Mouse (Mus musculus) stomach, postnatal 0 days (tissue): ENCODE measurements around the gene Rtn1. TPM values are rescaled to one million over a fixed set of nuclear protein-coding genes. Genes with fewer than 3 reads are reported as not detected.

Source experiments
- ATAC-seq: fragments of 200-750 bp; cut with Nextera tagmentation; 2 replicates; pipeline ENCODE4 v1.8.0; 2017; ENCODE audit not compliant: low FRiP score, low TSS enrichment
- DNase-seq: peaks from one replicate; pipeline ENCODE4 v3.0.0-alpha.2; 2016; ENCODE audit warnings: low spot score
- H3K27ac ChIP-seq: fragments of 300-500 bp; sonication (generic); replicated peaks from 2 replicates; pipeline ENCODE4 v1.5.1; 2014; ENCODE audit warnings: mild to moderate bottlenecking, control low read depth
- H3K27me3 ChIP-seq: fragments of 300-500 bp; sonication (generic); 2 replicates; pipeline ENCODE4 v1.6.1; 2014; ENCODE audit warnings: low read length; ENCODE audit not compliant: control insufficient read depth, insufficient read depth
- H3K36me3 ChIP-seq: fragments of 300-500 bp; sonication (generic); 2 replicates; pipeline ENCODE4 v1.6.1; 2014; ENCODE audit warnings: low read length, mixed read lengths; ENCODE audit not compliant: control insufficient read depth, insufficient read depth
- H3K4me1 ChIP-seq: fragments of 300-500 bp; sonication (generic); replicated peaks from 2 replicates; pipeline ENCODE4 v1.6.1; 2014; ENCODE audit warnings: antibody characterized with exemption; ENCODE audit not compliant: control insufficient read depth, insufficient read depth
- H3K4me2 ChIP-seq: fragments of 300-500 bp; sonication (generic); replicated peaks from 2 replicates; pipeline ENCODE4 v1.6.1; 2014; ENCODE audit warnings: low read depth, mild to moderate bottlenecking, control low read depth, moderate library complexity
- H3K4me3 ChIP-seq: fragments of 300-500 bp; sonication (generic); 2 replicates; pipeline ENCODE4 v1.5.1; 2014; ENCODE audit warnings: low read depth, low read length, control low read depth
- H3K9ac ChIP-seq: fragments of 300-500 bp; sonication (generic); 2 replicates; pipeline ENCODE4 v1.6.1; 2014; ENCODE audit warnings: mild to moderate bottlenecking, low read length, control low read depth, mixed read lengths
- H3K9me3 ChIP-seq: fragments of 300-500 bp; sonication (generic); 2 replicates; pipeline ENCODE4 v1.6.1; 2016; ENCODE audit warnings: low read length; ENCODE audit not compliant: control insufficient read depth
- CTCF ChIP-seq: IDR thresholded peaks from 2 replicates; pipeline ENCODE4 v1.5.1; 2016; ENCODE audit warnings: antibody characterized with exemption, low read depth, mild to moderate bottlenecking, moderate library complexity
- EP300 ChIP-seq: optimal IDR thresholded peaks from 2 replicates; pipeline ENCODE3; 2016; ENCODE audit warnings: antibody characterized with exemption
- WGBS: fragments of 180-500 bp; shearing (Covaris S2); extraction: QIAGEN DNeasy Blood & Tissue Kit; methylation state at CpG from one replicate; pipeline ENCODE4 v1.1.7; 2014; 5-methylcytosine and 5-hydroxymethylcytosine counted together
- polyA plus RNA-seq: library from polyadenylated mRNA; unstranded; fragments of >200 nt; fragmentation: Nextera tagmentation; extraction: Ambion mirVana; gene quantifications from 2 replicates; pipeline ENCODE4 v1.2.1, GENCODE M21; 2015

The Rtn1 gene
- polyA plus RNA-seq, 1 experiment from 2014 or later, result 47.1 TPM

DNA sequence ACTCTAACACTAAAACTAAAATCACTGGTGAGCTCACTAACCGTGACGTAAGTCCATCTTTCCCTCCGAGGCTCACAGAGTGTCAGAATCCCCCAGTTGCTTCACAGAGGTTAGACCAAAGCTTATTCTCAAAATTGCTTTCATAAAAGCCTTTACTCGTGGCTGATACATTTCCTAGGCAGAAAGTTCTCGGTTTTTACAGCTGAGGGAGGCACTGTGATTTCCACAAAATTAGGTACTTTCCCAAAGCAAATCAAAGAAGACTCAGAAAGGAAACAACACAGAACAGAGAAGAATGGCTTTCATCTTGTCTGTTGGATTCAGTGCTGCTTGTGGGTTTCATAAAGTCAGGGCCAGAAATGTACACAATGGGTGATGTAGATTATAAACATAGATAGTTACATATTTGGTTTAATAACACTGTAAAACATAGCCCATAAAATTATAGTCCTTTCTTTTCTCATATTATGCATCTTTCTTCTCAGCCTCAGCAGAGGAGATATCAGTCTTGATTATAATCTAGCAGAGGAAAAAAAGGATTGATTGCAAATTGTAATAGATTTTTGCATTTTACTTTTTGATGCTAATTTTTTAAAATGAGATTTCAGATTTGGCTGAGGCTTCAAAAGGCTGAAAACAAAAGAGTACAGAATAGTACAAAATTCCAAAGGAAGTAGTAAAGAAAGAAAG is 47.8 kb downstream of the Rtn1 start:
- DNase-seq, result no peak
- no peak overlapping the region for H3K4me3 ChIP-seq
- no peak overlapping the region for H3K4me2 ChIP-seq
- H3K27ac ChIP-seq, result no peak overlapping the region
- no peaks in the 10 kb centered on the region for H3K9me3 ChIP-seq
- H3K27me3 ChIP-seq, result no peaks in the 10 kb centered on the region
- no peak for TF ChIP-seq EP300
- TF ChIP-seq CTCF, result no peak
- 64% methylated on average over 5 of the region's 5 CpGs for WGBS
- H3K9ac ChIP-seq, result no peak overlapping the region
- no peaks in the 10 kb centered on the region for H3K4me1 ChIP-seq
- no peaks in the 10 kb centered on the region for H3K36me3 ChIP-seq
- ATAC-seq, result no peak

DNA sequence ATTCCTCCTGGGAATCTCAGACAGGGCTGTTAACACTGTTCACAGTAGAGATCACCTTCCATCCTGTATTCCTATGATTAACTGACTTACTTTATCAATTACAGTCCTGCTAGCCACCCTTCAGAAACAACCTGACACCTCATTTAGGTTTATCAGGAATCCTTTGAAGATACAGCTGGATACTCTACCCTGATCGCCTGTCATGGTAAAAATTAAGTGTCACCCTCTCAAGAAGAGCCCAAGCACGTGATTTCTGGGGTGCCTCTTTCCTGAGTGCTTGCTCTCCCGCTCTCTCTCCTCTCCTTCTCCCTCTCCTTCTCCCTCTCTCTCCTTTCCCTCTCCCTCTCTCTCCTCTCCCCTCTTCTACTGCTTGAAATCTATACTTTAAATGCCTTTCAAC is 49.0 kb downstream of the Rtn1 start:
- no peaks in the 10 kb centered on the region for H3K36me3 ChIP-seq
- WGBS, result 35% methylated on average over 3 of the region's 3 CpGs
- no peak for TF ChIP-seq EP300
- TF ChIP-seq CTCF, result no peak
- H3K27ac ChIP-seq, result no peak overlapping the region
- H3K27me3 ChIP-seq, result no peaks in the 10 kb centered on the region
- DNase-seq, result no peak
- no peaks in the 10 kb centered on the region for H3K9me3 ChIP-seq
- no peak for ATAC-seq
- no peaks in the 10 kb centered on the region for H3K4me1 ChIP-seq
- H3K4me2 ChIP-seq, result no peak overlapping the region
- H3K4me3 ChIP-seq, result no peak overlapping the region
- no peak overlapping the region for H3K9ac ChIP-seq

DNA sequence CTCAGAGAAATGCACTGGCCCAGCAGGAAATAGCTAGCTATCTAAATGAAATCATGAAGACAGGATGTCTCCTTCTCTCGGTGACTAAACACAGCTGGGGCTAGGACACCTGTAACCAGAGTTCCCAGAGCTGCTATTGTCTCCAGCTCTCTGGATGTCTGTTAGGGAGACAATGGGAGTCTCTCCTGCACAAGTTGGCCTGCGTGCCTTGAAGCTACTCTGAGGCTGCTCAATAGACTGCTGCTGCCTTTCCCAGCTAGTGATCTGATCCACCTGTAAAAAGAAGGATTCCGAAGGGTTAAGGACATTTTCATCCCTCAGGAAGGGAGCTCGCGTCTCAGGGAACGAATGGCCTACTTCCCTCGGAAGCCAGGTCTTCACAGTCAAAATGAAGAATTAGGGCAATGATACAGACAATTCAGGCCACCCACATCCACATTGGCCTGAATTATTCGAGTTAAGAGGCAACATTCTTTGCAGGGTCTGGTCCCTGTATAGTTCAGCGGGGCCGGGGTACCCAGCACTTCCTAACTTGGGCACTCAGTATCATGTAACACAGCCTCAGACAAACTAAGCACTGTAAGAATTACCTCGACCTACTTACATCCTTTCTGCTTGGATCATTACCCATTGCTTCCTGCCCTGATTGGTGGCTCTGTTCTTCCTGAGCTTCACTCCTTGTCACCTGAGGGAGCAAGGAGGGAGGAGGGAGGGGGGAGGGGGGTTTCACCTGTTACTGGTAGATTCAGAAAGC is 51.0 kb downstream of the Rtn1 start:
- no peaks in the 10 kb centered on the region for H3K36me3 ChIP-seq
- no peak for TF ChIP-seq CTCF
- TF ChIP-seq EP300, result no peak
- DNase-seq, result no peak
- H3K9ac ChIP-seq, result no peak overlapping the region
- H3K4me1 ChIP-seq, result no peaks in the 10 kb centered on the region
- ATAC-seq, result no peak
- no peak overlapping the region for H3K4me2 ChIP-seq
- no peaks in the 10 kb centered on the region for H3K9me3 ChIP-seq
- 40% methylated on average over 11 of the region's 11 CpGs for WGBS
- H3K27me3 ChIP-seq, result no peaks in the 10 kb centered on the region
- no peak overlapping the region for H3K4me3 ChIP-seq
- no peak overlapping the region for H3K27ac ChIP-seq

DNA sequence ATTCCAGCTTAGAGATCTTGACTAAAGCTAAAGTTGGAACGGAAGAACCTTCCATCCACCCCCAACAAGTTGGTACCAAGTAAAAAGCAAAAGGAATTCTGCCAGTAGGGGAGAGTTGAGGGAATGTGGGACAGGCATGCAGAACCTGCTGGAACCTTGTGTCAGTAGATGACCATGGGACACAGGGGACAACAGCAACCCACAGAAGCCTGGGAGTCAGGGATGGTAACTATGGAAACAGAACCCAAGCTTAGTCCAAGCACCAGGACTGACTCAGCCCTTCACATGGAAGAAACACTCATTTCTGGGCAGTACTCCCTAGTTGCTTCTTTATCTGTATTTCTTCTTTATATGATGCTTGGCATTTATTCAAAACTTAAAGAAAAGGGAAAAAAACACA is 54.6 kb downstream of the Rtn1 start:
- H3K4me2 ChIP-seq, result no peak overlapping the region
- ATAC-seq (no peak), DNase-seq (no peak)
- no peaks in the 10 kb centered on the region for H3K36me3 ChIP-seq
- no peak for TF ChIP-seq EP300
- no peak for TF ChIP-seq CTCF
- 97% methylated on average over 1 of the region's 1 CpGs for WGBS
- no peaks in the 10 kb centered on the region for H3K9me3 ChIP-seq
- H3K4me3 ChIP-seq, result no peak overlapping the region
- H3K9ac ChIP-seq, result no peak overlapping the region
- H3K27ac ChIP-seq, result no peak overlapping the region
- H3K4me1 ChIP-seq, result no peaks in the 10 kb centered on the region
- no peaks in the 10 kb centered on the region for H3K27me3 ChIP-seq

DNA sequence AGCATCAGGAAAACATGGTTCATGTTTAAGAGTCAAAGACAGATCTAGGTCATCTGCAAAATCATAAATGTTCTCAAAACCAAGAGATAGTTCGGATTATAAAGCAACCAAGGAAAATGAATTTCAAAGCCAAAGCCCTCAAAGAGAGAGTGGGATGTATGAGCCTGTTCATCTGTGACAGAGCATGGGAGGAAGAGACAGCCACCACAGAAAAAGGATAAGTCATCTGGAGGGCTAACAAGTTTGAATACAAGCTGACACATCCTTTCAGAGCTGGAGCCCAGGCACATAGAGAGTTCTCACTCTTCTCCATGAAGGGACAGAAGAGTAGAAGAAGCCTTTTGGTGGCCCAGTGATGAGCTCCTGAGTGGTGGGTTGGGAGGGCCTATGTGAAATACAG is 55.3 kb downstream of the Rtn1 start:
- Histone ChIP-seq H3K9ac (no peak overlapping the region), H3K4me1 (no peaks in the 10 kb centered on the region), H3K27ac (no peak overlapping the region), H3K27me3 (no peaks in the 10 kb centered on the region), H3K4me2 (no peak overlapping the region), H3K36me3 (no peaks in the 10 kb centered on the region), H3K4me3 (no peak overlapping the region), H3K9me3 (no peaks in the 10 kb centered on the region)
- no peak for TF ChIP-seq EP300
- TF ChIP-seq CTCF, result no peak
- ATAC-seq (no peak), DNase-seq (no peak)
- WGBS, result 84% methylated on average over 1 of the region's 1 CpGs

DNA sequence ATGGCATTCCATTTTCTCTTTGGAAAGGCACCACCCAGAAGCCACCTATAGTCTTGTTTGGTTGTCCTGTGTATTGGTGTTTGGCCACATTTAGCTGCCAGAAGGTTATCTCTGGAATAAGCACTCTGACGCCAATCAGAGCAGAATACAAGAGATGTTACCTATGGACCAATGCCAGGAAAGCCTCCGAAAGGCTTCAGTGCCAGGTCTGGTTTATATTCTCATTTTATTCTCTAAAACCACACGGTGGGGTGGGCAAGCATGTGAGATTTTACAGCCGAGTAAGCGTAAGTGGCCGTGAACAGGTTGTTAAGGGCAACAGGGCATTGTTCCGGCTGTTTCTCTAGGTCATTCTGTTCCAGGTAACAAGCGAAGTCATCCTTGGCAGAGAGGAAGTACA is 60.3 kb downstream of the Rtn1 start:
- no peak overlapping the region for H3K27ac ChIP-seq
- no peaks in the 10 kb centered on the region for H3K4me1 ChIP-seq
- no peak overlapping the region for H3K4me3 ChIP-seq
- H3K27me3 ChIP-seq, result no peaks in the 10 kb centered on the region
- 75% methylated on average over 8 of the region's 8 CpGs for WGBS
- no peak overlapping the region for H3K4me2 ChIP-seq
- H3K36me3 ChIP-seq, result no peaks in the 10 kb centered on the region
- H3K9ac ChIP-seq, result no peak overlapping the region
- no peak for TF ChIP-seq EP300
- no peak for TF ChIP-seq CTCF
- ATAC-seq, result no peak
- no peaks in the 10 kb centered on the region for H3K9me3 ChIP-seq
- no peak for DNase-seq
